Mouse (Mus musculus) limb, embryonic 10.5 days (tissue): ENCODE measurements around the gene Dpf2. TPM values are rescaled to one million over a fixed set of nuclear protein-coding genes. Genes with fewer than 3 reads are reported as not detected.
"Not testable (repeated sequence)": the region's sequence is repeated elsewhere in the genome, so short reads cannot be mapped to it uniquely, and the experiment has no call there.

Experiments used
- DNase-seq: peaks from one replicate; pipeline ENCODE4 v3.0.0-alpha.2; 2017; ENCODE audit warnings: low spot score
- H3K27ac ChIP-seq: fragments of 300-500 bp; sonication (generic); 2 replicates; pipeline ENCODE4 v1.5.1; 2016; ENCODE audit warnings: mild to moderate bottlenecking
- H3K27me3 ChIP-seq: fragments of 300-500 bp; sonication (generic); 2 replicates; pipeline ENCODE4 v1.6.1; 2016; ENCODE audit warnings: low read depth, mild to moderate bottlenecking; ENCODE audit not compliant: poor library complexity, severe bottlenecking
- H3K36me3 ChIP-seq: fragments of 300-500 bp; sonication (generic); 2 replicates; pipeline ENCODE4 v1.6.1; 2016; ENCODE audit warnings: mild to moderate bottlenecking, moderate library complexity
- H3K4me1 ChIP-seq: fragments of 300-500 bp; sonication (generic); 2 replicates; pipeline ENCODE4 v1.6.1; 2016
- H3K4me3 ChIP-seq: fragments of 300-500 bp; sonication (generic); 2 replicates; pipeline ENCODE4 v1.5.1; 2016; ENCODE audit warnings: mild to moderate bottlenecking, moderate library complexity
- H3K9me3 ChIP-seq: fragments of 300-500 bp; sonication (generic); replicated peaks from 2 replicates; pipeline ENCODE4 v1.6.1; 2016; ENCODE audit warnings: mild to moderate bottlenecking
- WGBS: fragments of 180-500 bp; shearing (Covaris S2); methylation state at CpG from one replicate; pipeline ENCODE4 v1.1.7; 2016; 5-methylcytosine and 5-hydroxymethylcytosine counted together
- polyA plus RNA-seq: library from polyadenylated mRNA; unstranded; fragments of >200 nt; fragmentation: Nextera tagmentation; extraction: Ambion mirVana; gene quantifications from 2 replicates; pipeline ENCODE4 v1.2.1, GENCODE M21; 2016

The Dpf2 gene
- polyA plus RNA-seq, 1 experiment from 2014 or later, result 240 TPM

GRCm38 (mm10) chr19:5907275-5907674 is 5.5 kb downstream of the Dpf2 start:
- no peaks in the 10 kb centered on the region for H3K27me3 ChIP-seq
- 92% methylated on average over 3 of the region's 3 CpGs for WGBS
- H3K4me3 ChIP-seq, result no peak overlapping the region; the same call in 1 of the 2 replicates
- DNase-seq, result no peak
- H3K27ac ChIP-seq, result no peak overlapping the region
- H3K36me3 ChIP-seq, result peaks cover 74% of the 10 kb centered on the region
- peaks cover 21% of the 10 kb centered on the region for H3K4me1 ChIP-seq
- no peaks in the 10 kb centered on the region for H3K9me3 ChIP-seq

- peaks cover 29% of the 10 kb centered on the region for H3K4me1 ChIP-seq
- H3K27ac ChIP-seq, result peak within 1 kb of the TSS; percentile 91
- H3K36me3 ChIP-seq, result peaks cover 54% of the 10 kb centered on the region
- no peaks in the 10 kb centered on the region for H3K27me3 ChIP-seq
- H3K4me3 ChIP-seq, result peak within 1 kb of the TSS; percentile 73
- 4% methylated on average over 36 of the region's 36 CpGs for WGBS
- peak; percentile 94 for DNase-seq
- no peaks in the 10 kb centered on the region for H3K9me3 ChIP-seq
These were observed 18.7 kb downstream of the Dpf2 start, which contains the start of gene Tigd3 for GRCm38 (mm10) chr19:5894002-5894678. Tigd3 (minus strand) TSS chr19:5894149.

- DNase-seq, result no peak
- H3K36me3 ChIP-seq, result peaks cover 49% of the 10 kb centered on the region
- no peaks in the 10 kb centered on the region for H3K27me3 ChIP-seq
- peak overlapping the region; percentile 91 for H3K27ac ChIP-seq
- peak overlapping the region; percentile 73 for H3K4me3 ChIP-seq
- WGBS, result 14% methylated on average over 30 of the region's 31 CpGs
- peaks cover 29% of the 10 kb centered on the region for H3K4me1 ChIP-seq
- H3K9me3 ChIP-seq, result no peaks in the 10 kb centered on the region
These were observed 19.4 kb downstream of the Dpf2 start for GRCm38 (mm10) chr19:5893282-5894001.

GRCm38 (mm10) chr19:5892735-5893134 is 20.1 kb downstream of the Dpf2 start:
- H3K27ac ChIP-seq, result 0 out of 2 replicates have a peak overlapping the region, but pooled peaks have one; percentile 91
- WGBS, result 94% methylated on average over 13 of the region's 13 CpGs
- H3K27me3 ChIP-seq, result no peaks in the 10 kb centered on the region
- peaks cover 42% of the 10 kb centered on the region for H3K36me3 ChIP-seq
- peak overlapping the region; percentile 73 for H3K4me3 ChIP-seq
- H3K9me3 ChIP-seq, result no peaks in the 10 kb centered on the region
- peaks cover 29% of the 10 kb centered on the region for H3K4me1 ChIP-seq
- DNase-seq, result no peak

- Histone ChIP-seq H3K27ac (no peak overlapping the region), H3K4me3 (peak overlapping the region; percentile 6; the same call in 1 of the 2 replicates), H3K4me1 (peaks cover 29% of the 10 kb centered on the region), H3K9me3 (no peaks in the 10 kb centered on the region), H3K27me3 (no peaks in the 10 kb centered on the region), H3K36me3 (peaks cover 37% of the 10 kb centered on the region)
- no peak for DNase-seq
- WGBS, result 93% methylated on average over 7 of the region's 7 CpGs
These were observed 20.5 kb downstream of the Dpf2 start for GRCm38 (mm10) chr19:5892262-5892661.

- no peak for DNase-seq
- Histone ChIP-seq H3K36me3 (peaks cover 32% of the 10 kb centered on the region), H3K4me3 (peak overlapping the region; percentile 6; the same call in 1 of the 2 replicates), H3K27me3 (no peaks in the 10 kb centered on the region), H3K9me3 (no peaks in the 10 kb centered on the region), H3K27ac (no peak overlapping the region), H3K4me1 (peaks cover 29% of the 10 kb centered on the region)
- 93% methylated on average over 12 of the region's 12 CpGs for WGBS
These were observed 21.1 kb downstream of the Dpf2 start for GRCm38 (mm10) chr19:5891521-5892258.

GRCm38 (mm10) chr19:5889211-5889610 is 23.6 kb downstream of the Dpf2 start:
- peaks cover 23% of the 10 kb centered on the region for H3K4me1 ChIP-seq
- no peaks in the 10 kb centered on the region for H3K9me3 ChIP-seq
- no peak overlapping the region for H3K27ac ChIP-seq
- H3K27me3 ChIP-seq, result no peaks in the 10 kb centered on the region
- no peak overlapping the region for H3K4me3 ChIP-seq
- peaks cover 16% of the 10 kb centered on the region for H3K36me3 ChIP-seq
- DNase-seq, result no peak
- 77% methylated on average over 4 of the region's 4 CpGs for WGBS

GRCm38 (mm10) chr19:5887234-5887815 is 25.5 kb downstream of the Dpf2 start:
- Histone ChIP-seq H3K9me3 (no peaks in the 10 kb centered on the region), H3K36me3 (peaks cover 11% of the 10 kb centered on the region)
- 83% methylated on average over 3 of the region's 3 CpGs for WGBS

GRCm38 (mm10) chr19:5885838-5886237 is 27.0 kb downstream of the Dpf2 start:
- Histone ChIP-seq H3K36me3 (no peaks in the 10 kb centered on the region), H3K4me1 (no peaks in the 10 kb centered on the region), H3K4me3 (no peak overlapping the region), H3K27me3 (no peaks in the 10 kb centered on the region), H3K27ac (no peak overlapping the region), H3K9me3 (no peaks in the 10 kb centered on the region)
- DNase-seq, result no peak
- 58% methylated on average over 4 of the region's 4 CpGs for WGBS

More at GRCm38 (mm10) chr19:5887234-5887815, 25.5 kb downstream of the Dpf2 start:
- DNase-seq, result no peak
- H3K4me3 ChIP-seq, result no peak overlapping the region
- H3K4me1 ChIP-seq, result 0 out of 2 replicates have a peak, but pooled peaks cover 7% of the 10 kb centered on the region
- no peak overlapping the region for H3K27ac ChIP-seq
- no peaks in the 10 kb centered on the region for H3K27me3 ChIP-seq

GRCm38 (mm10) chr19:5883935-5884334 is 28.9 kb downstream of the Dpf2 start:
- H3K4me3 ChIP-seq, result no peak overlapping the region
- 0 out of 2 replicates have a peak overlapping the region, but pooled peaks have one; percentile 28 for H3K27ac ChIP-seq
- 55% methylated on average over 1 of the region's 1 CpGs for WGBS
- H3K9me3 ChIP-seq, result no peaks in the 10 kb centered on the region
- H3K27me3 ChIP-seq, result no peaks in the 10 kb centered on the region
- H3K36me3 ChIP-seq, result no peaks in the 10 kb centered on the region
- H3K4me1 ChIP-seq, result no peaks in the 10 kb centered on the region
- DNase-seq, result no peak

GRCm38 (mm10) chr19:5882079-5882478 is 30.7 kb downstream of the Dpf2 start:
- not testable (repeated sequence) for DNase-seq, H3K9me3 ChIP-seq, H3K4me3 ChIP-seq, H3K4me1 ChIP-seq, H3K36me3 ChIP-seq, H3K27me3 ChIP-seq, H3K27ac ChIP-seq
- 91% methylated on average over 5 of the region's 5 CpGs for whole genome bisulfite sequencing

- Histone ChIP-seq H3K27ac (no peak overlapping the region), H3K9me3 (no peaks in the 10 kb centered on the region), H3K27me3 (no peaks in the 10 kb centered on the region), H3K36me3 (no peaks in the 10 kb centered on the region), H3K4me3 (no peak overlapping the region), H3K4me1 (peaks cover 6% of the 10 kb centered on the region; the same call in 1 of the 2 replicates)
- DNase-seq, result no peak
- WGBS, result 93% methylated on average over 6 of the region's 6 CpGs
These were observed 31.7 kb downstream of the Dpf2 start for GRCm38 (mm10) chr19:5881155-5881554.
